Mouse (Mus musculus): ENCODE measurements at regions not wholly inside any gene's neighbourhood (a gene's known extent, or its start where the extent isn't known, plus 50 kb on each side); places are given as distances from the start of the nearest gene placed in this dataset.

DNA sequence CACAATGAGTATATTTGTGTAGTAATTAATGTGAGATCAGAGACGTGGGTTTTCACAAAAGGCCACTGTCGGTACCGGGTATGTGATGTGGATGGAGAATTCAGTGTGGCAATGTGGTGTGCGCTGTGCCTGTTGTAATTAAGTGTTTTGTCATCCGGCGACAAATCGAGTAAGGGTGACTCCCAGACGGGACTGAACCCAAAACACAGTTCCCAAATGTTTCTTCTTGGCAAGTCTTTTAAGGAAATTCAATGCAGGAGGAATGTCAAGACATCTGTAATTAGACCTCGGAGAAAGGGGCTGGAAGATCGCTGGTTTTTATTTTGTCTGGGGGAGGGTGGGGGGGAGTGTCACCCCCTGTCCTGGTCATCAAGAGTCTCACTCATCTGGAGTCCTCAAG lies 72.3 kb upstream of the Tbx3 start:
- DNase-seq (ENCODE audit: low spot score), result no peak

GRCm38 (mm10) chr5:119601390-119601789 lies 69.1 kb upstream of the Tbx3 start:
- no peak for DNase-seq (ENCODE audit: low spot score)

DNA sequence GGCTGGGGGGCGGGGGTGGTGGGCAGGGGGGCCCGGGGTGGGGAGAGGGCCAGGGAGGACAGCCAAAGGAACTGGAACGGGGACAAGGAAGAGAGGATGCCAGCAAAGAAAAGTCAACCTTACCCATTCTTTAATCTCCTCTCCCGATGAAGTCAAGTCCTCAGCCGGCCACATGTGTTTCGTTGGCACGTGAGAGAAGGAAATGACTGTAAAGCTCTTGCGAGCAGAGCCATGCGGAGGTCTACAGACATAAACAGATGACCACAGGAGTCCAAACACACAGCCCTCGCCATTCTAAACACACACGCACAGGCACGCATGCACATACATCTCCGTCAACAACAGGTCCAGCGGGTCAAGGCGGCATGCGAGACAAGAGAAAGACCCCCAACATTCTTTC lies 68.5 kb upstream of the Tbx3 start:
- no peak for DNase-seq (ENCODE audit: low spot score)

DNA sequence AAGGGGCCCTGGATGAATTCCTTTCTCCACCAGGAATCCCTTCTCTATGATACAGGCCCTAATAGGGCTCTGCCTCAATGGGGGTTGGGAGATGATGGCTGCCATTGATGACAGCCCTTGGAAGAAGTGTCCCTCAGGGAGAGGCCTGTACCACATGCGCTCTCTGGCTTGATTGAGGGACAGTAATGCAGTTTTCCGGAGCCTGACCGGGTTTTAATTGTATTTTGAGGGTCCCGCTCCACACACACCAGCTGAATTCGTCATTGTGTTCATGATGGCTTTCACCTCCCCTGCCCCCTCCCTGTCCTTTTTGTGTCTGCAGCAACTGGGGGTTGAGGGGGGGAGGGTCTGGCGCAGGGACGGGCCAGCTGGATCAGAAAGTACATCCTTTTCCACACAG lies 65.0 kb upstream of the Tbx3 start:
- no peak for DNase-seq (ENCODE audit: low spot score)

DNA sequence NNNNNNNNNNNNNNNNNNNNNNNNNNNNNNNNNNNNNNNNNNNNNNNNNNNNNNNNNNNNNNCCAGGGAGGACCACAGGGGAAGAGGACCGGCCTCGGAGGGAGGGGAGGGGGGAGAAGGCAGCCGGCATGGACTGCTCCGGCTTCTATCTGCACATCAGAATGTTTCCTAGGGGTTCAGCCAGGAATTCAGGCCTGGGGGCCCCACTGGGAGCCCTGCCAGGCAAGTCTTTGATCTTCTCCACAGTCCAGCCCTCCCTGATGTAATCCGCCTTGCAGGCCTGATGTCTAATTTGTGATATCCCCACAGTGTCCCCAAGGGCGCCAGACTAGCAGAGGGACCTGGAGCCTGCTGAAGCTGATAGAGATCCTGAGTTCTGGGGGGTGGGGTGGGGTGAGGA lies 57.1 kb upstream of the Tbx3 start:
- DNase-seq (ENCODE audit: low spot score), result no peak

GRCm38 (mm10) chr5:119613981-119614770 lies 56.3 kb upstream of the Tbx3 start:
- no peak for DNase-seq (ENCODE audit: low spot score)

GRCm38 (mm10) chr5:119615681-119616080 lies 54.8 kb upstream of the Tbx3 start:
- no peak for DNase-seq (ENCODE audit: low spot score)

DNA sequence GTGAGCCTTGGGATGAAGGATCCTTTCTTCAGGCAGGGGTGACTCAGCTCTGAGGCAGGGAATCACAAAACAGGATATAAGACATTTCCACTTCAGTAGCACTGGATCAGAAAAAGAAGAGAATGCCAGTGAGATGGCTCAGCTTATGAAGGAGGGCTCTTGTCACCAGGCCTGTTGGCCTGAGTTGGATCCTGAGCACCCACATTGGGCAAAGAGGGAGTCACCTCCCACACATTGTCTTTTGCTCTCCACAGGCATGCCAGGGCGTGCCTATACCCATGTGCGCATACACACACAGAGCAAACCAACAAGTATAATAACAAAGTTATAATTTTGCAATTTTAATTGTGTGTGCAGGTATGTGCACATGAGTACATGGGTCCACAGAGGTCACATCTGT lies 52.6 kb upstream of the Tbx3 start:
- no peak for DNase-seq (ENCODE audit: low spot score)

GRCm38 (mm10) chr5:119619906-119620305 lies 50.6 kb upstream of the Tbx3 start:
- DNase-seq (ENCODE audit: low spot score), result no peak

Data from gastrocnemius, adult 18-20 months (tissue).